Mouse (Mus musculus) forebrain, embryonic 11.5 days (tissue): ENCODE results near the gene Rhbdd2. TPM values are rescaled to one million over a fixed set of nuclear protein-coding genes. Genes with fewer than 3 reads are reported as not detected.

Experiments
- polyA plus RNA-seq: library from polyadenylated mRNA; unstranded; fragments of >200 nt; fragmentation: Nextera tagmentation; extraction: Ambion mirVana; gene quantifications from 2 replicates; pipeline ENCODE4 v1.2.1, GENCODE M21; 2014

Gene Rhbdd2
- polyA plus RNA-seq, 1 experiment from 2014 or later, result 60.1 TPM

Other genes starting within 250 kb of the Rhbdd2 start
- gene Pom121, start 238.1 kb upstream of the Rhbdd2 start, polyA plus RNA-seq, result 27.2 and 30.2 TPM in 2 replicates
- 70.3 and 76.5 TPM in 2 replicates for gene Hip1, start 87.5 kb upstream of the Rhbdd2 start, polyA plus RNA-seq
- not detected in 2 replicates for gene Ccl26, start 69.0 kb upstream of the Rhbdd2 start, polyA plus RNA-seq
- gene Ccl24, start 59.6 kb upstream of the Rhbdd2 start, polyA plus RNA-seq, result 0.99 and 1.1 TPM in 2 replicates
- 113 and 117 TPM in 2 replicates for gene Por, start 37.4 kb downstream of the Rhbdd2 start, polyA plus RNA-seq
- 46.1 and 49.0 TPM in 2 replicates for gene Tmem120a, start 111.8 kb downstream of the Rhbdd2 start, polyA plus RNA-seq
- not detected in 2 replicates for gene Styxl1, start 145.8 kb downstream of the Rhbdd2 start, polyA plus RNA-seq
- 526 and 536 TPM in 2 replicates for gene Mdh2, start 145.9 kb downstream of the Rhbdd2 start, polyA plus RNA-seq
- gene Srrm3, start 174.3 kb downstream of the Rhbdd2 start, polyA plus RNA-seq, result 12.3 and 12.7 TPM in 2 replicates